Mouse (Mus musculus) forebrain, embryonic 16.5 days (tissue): Measurements from ENCODE around the gene Gmpr. TPM values are rescaled to one million over a fixed set of nuclear protein-coding genes. Genes with fewer than 3 reads are reported as not detected.
"Not testable (repeated sequence)": the region's sequence is repeated elsewhere in the genome, so short reads cannot be mapped to it uniquely, and the experiment has no call there.

Source experiments
- ATAC-seq: fragments of 200-750 bp; cut with Nextera tagmentation; 2 replicates; pipeline ENCODE4 v1.8.0; 2017; ENCODE audit warnings: mild to moderate bottlenecking, moderate library complexity
- H3K27ac ChIP-seq: fragments of 300-500 bp; sonication (generic); 2 replicates; pipeline ENCODE4 v1.5.1; 2014; ENCODE audit warnings: low read length, control low read depth
- H3K27me3 ChIP-seq: fragments of 300-500 bp; sonication (generic); replicated peaks from 2 replicates; pipeline ENCODE4 v1.6.1; 2014; ENCODE audit warnings: low read length; ENCODE audit not compliant: control insufficient read depth, insufficient read depth
- H3K36me3 ChIP-seq: fragments of 300-500 bp; sonication (generic); 2 replicates; pipeline ENCODE4 v1.6.1; 2014; ENCODE audit not compliant: control insufficient read depth, insufficient read depth
- H3K4me1 ChIP-seq: fragments of 300-500 bp; sonication (generic); replicated peaks from 2 replicates; pipeline ENCODE4 v1.6.1; 2014; ENCODE audit warnings: low read length; ENCODE audit not compliant: control insufficient read depth, insufficient read depth
- H3K4me2 ChIP-seq: fragments of 300-500 bp; sonication (generic); 2 replicates; pipeline ENCODE4 v1.6.1; 2014; ENCODE audit warnings: mild to moderate bottlenecking, low read length, control low read depth
- H3K4me3 ChIP-seq: fragments of 300-500 bp; sonication (generic); replicated peaks from 2 replicates; pipeline ENCODE4 v1.5.1; 2014; ENCODE audit warnings: mild to moderate bottlenecking, low read length, control low read depth
- H3K9ac ChIP-seq: fragments of 300-500 bp; sonication (generic); replicated peaks from 2 replicates; pipeline ENCODE4 v1.6.1; 2014; ENCODE audit warnings: low read depth, low read length, control low read depth
- H3K9me3 ChIP-seq: fragments of 300-500 bp; sonication (generic); 2 replicates; pipeline ENCODE4 v1.6.1; 2016; ENCODE audit warnings: low read length; ENCODE audit not compliant: control insufficient read depth
- WGBS: fragments of 180-500 bp; shearing (Covaris S2); extraction: QIAGEN DNeasy Blood & Tissue Kit; methylation state at CpG from one replicate; pipeline ENCODE4 v1.1.7; 2014; 5-methylcytosine and 5-hydroxymethylcytosine counted together
- polyA plus RNA-seq: library from polyadenylated mRNA; unstranded; fragments of >200 nt; fragmentation: Nextera tagmentation; extraction: Ambion mirVana; gene quantifications from 2 replicates; pipeline ENCODE4 v1.2.1, GENCODE M21; 2015

Gmpr gene
- polyA plus RNA-seq, 1 experiment from 2014 or later = 25.9 TPM

DNA sequence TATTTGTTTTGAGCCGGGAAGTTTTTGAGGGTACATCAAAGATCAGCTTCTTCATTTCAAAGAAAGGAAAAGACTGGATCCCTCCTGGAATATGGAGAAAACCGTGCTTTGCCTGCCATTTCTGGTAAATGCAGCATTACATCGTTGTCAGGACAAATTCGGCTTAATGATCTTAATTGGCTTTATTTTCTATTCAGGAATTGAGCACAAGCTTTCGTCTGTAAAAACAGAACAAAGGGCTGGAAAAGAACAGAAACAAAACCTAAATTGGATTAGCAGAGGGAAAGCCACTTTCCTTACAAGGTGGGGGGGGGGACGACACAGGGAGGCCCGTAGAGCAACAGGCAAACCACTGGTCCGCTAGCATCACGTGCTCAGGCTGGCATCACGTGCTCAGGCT lies 33.9 kb upstream of the Gmpr start:
- 0 out of 2 replicates have a peak overlapping the region, but pooled peaks have one; percentile 4 for H3K4me2 ChIP-seq
- 10% methylated on average over 10 of the region's 10 CpGs for WGBS

DNA sequence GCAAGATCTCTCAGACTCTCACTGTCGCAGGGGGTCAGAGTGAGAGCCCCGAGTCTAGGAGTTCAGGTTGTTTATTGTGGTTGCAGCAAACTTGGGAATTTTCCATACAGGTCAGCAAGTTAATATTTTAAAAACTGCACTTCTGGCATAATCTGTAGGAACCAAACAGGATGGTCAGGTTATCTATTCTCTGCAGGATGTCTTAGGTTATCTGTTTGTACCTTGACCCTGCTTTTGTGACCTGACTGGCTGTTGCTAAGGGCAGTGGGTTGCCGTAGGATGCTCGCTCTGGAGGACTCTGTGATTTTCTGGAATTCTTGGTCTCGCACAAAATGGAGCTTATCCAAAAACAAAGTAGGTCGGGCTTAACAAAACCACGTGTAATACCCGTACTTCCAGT lies 31.9 kb upstream of the Gmpr start:
- Histone ChIP-seq H3K9me3 (no peaks in the 10 kb centered on the region), H3K9ac (no peak overlapping the region), H3K4me2 (no peak overlapping the region), H3K4me3 (no peak overlapping the region), H3K4me1 (no peaks in the 10 kb centered on the region), H3K27ac (no peak overlapping the region), H3K36me3 (no peaks in the 10 kb centered on the region), H3K27me3 (peaks cover 25% of the 10 kb centered on the region; the same call in 1 of the 2 replicates)
- 79% methylated on average over 8 of the region's 8 CpGs for WGBS
- ATAC-seq = no peak

More for the DNA sequence above, 33.9 kb upstream of the Gmpr start:
- Histone ChIP-seq H3K4me3 (no peak overlapping the region), H3K9ac (no peak overlapping the region), H3K36me3 (no peaks in the 10 kb centered on the region), H3K27ac (no peak overlapping the region), H3K4me1 (0 out of 2 replicates have a peak, but pooled peaks cover 5% of the 10 kb centered on the region), H3K9me3 (no peaks in the 10 kb centered on the region), H3K27me3 (peaks cover 27% of the 10 kb centered on the region; the same call in 1 of the 2 replicates)
- no peak for ATAC-seq

DNA sequence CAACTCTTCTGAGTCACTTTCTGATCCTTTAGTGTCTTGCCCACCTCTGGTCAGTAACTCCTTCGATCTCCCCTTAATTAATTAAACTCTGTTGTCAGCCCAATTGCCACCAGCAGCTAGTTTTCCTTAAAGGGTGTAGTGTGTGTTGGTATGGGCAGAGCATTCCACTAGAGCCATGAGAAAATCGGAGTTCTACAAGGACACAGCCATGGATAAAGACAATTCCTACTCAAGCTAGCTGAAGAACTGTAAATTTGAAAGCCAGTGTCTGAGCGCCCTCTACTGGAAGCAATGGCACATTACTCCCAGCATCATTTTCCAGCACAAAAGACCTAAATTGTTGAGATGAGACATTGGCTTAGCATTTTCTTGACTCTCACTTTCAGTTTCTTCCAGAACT lies 30.1 kb upstream of the Gmpr start:
- Histone ChIP-seq H3K4me1 (no peaks in the 10 kb centered on the region), H3K27me3 (peaks cover 21% of the 10 kb centered on the region; the same call in 1 of the 2 replicates), H3K9ac (no peak overlapping the region), H3K4me2 (no peak overlapping the region), H3K9me3 (no peaks in the 10 kb centered on the region), H3K36me3 (no peaks in the 10 kb centered on the region), H3K4me3 (no peak overlapping the region), H3K27ac (no peak overlapping the region)
- 33% methylated on average over 3 of the region's 3 CpGs for WGBS
- no peak for ATAC-seq

DNA sequence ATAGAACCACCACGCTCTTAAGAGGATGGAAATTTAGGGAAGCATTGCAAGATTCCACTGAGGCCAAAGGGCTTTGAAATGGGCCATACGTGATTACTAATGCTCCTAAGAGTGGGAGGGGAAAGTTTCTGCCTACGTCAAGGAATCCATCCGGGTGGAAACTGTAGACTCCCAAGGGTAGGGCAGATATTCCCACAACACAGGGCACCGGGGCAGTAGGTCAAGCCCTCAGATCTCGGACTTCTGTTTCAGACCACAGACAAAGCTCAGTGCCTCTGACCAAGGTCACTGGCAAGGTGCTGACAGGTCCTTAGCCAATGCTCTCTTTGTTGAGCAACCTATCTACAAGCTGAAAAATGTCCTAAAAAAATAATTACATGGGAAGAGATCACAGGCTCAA lies 27.3 kb upstream of the Gmpr start:
- no peak overlapping the region for H3K9ac ChIP-seq
- no peak overlapping the region for H3K27ac ChIP-seq
- H3K27me3 ChIP-seq = peaks cover 13% of the 10 kb centered on the region; the same call in 1 of the 2 replicates
- no peaks in the 10 kb centered on the region for H3K36me3 ChIP-seq
- WGBS = 86% methylated on average over 6 of the region's 6 CpGs
- no peaks in the 10 kb centered on the region for H3K4me1 ChIP-seq
- no peak for ATAC-seq
- no peak overlapping the region for H3K4me3 ChIP-seq
- H3K4me2 ChIP-seq = no peak overlapping the region
- no peaks in the 10 kb centered on the region for H3K9me3 ChIP-seq

DNA sequence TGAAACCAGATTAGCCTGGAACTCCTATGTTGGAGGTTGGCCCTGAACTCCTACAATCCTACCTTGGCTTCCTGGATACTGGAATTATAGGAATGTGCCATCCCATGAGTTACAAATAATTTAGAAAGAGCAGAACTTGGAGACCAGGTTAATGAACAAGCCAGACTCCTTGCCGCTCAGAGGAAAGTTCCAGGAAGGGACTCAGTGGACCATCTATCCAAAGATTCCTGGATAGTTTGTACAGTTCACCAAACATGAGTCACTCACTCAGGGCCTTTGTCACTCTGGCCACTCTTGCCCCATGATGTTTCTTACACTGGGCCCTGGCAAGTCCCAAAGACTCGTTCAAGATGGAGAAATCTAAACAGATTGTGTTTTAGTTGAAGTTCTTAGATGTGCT lies 24.0 kb upstream of the Gmpr start:
- H3K27ac ChIP-seq = no peak overlapping the region
- no peak overlapping the region for H3K4me3 ChIP-seq
- H3K4me2 ChIP-seq = no peak overlapping the region
- ATAC-seq = no peak
- H3K9me3 ChIP-seq = no peaks in the 10 kb centered on the region
- H3K9ac ChIP-seq = no peak overlapping the region
- H3K4me1 ChIP-seq = no peaks in the 10 kb centered on the region
- H3K27me3 ChIP-seq = no peaks in the 10 kb centered on the region
- H3K36me3 ChIP-seq = no peaks in the 10 kb centered on the region
- WGBS = 92% methylated on average over 2 of the region's 2 CpGs

DNA sequence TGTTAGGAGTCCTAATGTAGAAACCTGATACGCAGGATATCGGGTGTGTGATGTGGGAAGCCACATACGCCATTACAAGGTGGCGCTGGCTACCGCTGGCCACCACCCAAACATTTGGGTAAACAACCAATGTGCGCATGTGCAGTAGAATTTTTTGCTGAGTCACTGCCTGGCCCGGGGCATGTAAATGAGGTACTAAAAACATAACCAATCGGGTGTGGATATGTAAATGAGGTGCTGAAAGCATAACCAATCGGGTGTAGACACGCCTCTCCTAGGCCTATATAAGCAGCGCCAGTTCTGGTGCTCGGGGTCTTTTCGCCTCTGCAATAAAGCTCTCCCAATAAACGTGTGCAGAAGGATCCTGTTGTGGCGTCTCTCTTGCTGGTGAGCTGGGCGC lies 23.3 kb upstream of the Gmpr start:
- H3K4me3 ChIP-seq, H3K9ac ChIP-seq, ATAC-seq, H3K36me3 ChIP-seq, H3K27me3 ChIP-seq, H3K27ac ChIP-seq, H3K9me3 ChIP-seq, H3K4me1 ChIP-seq, H3K4me2 ChIP-seq: not testable (repeated sequence)
- WGBS = 97% methylated on average over 16 of the region's 16 CpGs

DNA sequence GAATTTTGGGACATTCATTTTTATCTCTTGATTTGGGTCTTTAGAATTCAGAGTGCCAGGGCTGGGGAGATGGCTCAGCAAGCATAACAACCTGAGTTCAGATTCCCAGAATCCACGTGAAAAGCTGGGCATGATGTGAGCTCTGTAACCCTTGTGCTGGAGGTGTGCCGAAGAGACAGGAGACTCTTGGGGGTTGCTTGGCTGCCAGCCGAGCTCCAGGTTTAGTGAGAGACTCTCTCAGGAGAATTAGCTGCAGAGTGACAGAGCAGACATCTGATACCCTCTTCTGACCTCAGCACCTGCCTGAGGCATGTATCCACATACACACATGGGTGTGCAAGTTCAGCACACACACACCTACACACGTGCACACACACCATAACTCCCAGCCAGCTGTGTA lies 21.6 kb upstream of the Gmpr start:
- ATAC-seq = no peak
- 87% methylated on average over 4 of the region's 4 CpGs for WGBS
- no peaks in the 10 kb centered on the region for H3K36me3 ChIP-seq
- H3K4me1 ChIP-seq = no peaks in the 10 kb centered on the region
- H3K27ac ChIP-seq = no peak overlapping the region
- no peak overlapping the region for H3K4me2 ChIP-seq
- H3K9ac ChIP-seq = no peak overlapping the region
- H3K27me3 ChIP-seq = no peaks in the 10 kb centered on the region
- H3K9me3 ChIP-seq = no peaks in the 10 kb centered on the region
- H3K4me3 ChIP-seq = no peak overlapping the region

DNA sequence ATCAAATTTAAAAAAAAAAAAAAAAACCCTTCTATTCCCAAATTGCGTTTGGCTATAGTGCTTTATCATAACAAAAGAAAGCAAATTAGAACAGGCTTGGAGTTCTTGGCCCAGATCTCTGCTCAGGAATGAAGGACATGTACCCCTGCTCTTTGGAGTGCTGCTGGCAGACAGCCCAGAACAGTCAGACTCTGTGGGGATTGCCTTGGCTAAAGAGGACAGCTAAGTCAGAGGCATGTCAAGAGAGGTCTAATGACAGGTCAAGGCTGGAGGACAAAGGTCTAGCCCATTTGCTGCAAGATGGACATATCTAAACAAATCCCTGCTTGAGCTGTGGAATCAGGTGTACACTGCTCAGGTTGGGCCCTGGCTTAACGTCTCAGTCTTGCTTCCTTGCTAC lies 20.6 kb upstream of the Gmpr start:
- WGBS = 43% methylated on average over 2 of the region's 2 CpGs
- H3K27ac ChIP-seq = no peak overlapping the region
- no peak overlapping the region for H3K4me2 ChIP-seq
- H3K4me3 ChIP-seq = no peak overlapping the region
- no peaks in the 10 kb centered on the region for H3K36me3 ChIP-seq
- no peak overlapping the region for H3K9ac ChIP-seq
- H3K27me3 ChIP-seq = no peaks in the 10 kb centered on the region
- no peaks in the 10 kb centered on the region for H3K9me3 ChIP-seq
- H3K4me1 ChIP-seq = no peaks in the 10 kb centered on the region
- ATAC-seq = no peak

DNA sequence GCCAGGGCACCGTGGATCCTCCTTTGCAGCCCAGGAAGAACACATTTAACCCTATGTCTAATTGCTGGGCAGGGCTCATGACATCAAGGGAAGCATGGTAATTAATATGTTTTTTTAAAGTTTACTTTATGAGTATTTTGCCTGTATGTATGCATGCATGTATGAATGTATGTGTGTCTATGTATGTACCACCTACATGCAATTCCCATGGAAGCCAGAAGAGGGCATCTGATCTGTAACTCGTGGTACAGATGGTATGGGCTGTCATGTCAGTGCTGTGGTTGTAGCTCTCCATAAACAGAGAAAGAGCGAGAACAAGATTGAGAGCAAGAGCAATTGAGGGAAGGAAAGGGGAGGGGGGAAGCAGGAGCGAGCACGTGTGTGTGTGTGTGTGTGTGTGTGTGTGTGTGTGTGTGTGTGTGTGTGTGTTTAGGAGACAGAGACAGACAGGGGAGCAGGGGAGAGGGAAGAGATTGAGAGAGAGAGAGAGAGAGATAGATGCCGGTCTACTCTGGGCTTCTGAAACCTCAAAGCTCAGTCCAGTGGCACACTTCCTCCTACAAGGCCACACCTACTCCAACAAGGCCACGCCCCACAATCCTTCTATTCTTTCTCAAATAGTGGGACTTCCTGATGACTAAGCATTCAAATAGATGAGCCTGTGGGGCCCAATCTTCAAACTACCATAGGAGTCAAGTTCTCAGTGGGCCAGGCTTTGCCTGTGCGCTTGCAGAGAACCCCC lies 15.1 kb upstream of the Gmpr start:
- H3K4me2 ChIP-seq = no peak overlapping the region
- ATAC-seq = no peak
- no peaks in the 10 kb centered on the region for H3K27me3 ChIP-seq
- H3K9ac ChIP-seq = no peak overlapping the region
- no peak overlapping the region for H3K27ac ChIP-seq
- H3K4me1 ChIP-seq = no peaks in the 10 kb centered on the region
- H3K36me3 ChIP-seq = no peaks in the 10 kb centered on the region
- no peak overlapping the region for H3K4me3 ChIP-seq
- WGBS = 81% methylated on average over 8 of the region's 8 CpGs
- H3K9me3 ChIP-seq = no peaks in the 10 kb centered on the region

DNA sequence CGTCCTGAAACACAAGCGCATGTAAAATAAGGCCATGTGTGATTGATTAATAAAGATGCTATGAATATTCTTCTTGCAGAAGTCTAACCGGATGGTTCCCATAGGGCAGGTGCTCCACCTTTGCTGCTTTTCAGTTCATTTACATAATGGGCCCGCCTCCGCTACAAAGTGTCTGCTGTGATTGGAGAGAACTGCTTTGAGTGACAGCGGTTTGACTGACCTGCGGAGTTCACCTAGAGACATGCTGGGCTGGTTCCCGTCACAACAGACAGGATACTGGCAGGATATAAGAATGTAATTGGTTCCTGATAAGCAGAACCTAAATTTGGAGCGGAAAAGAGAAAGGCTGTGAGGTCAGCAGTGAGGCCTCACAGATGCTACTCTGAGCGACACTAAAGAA lies 13.4 kb upstream of the Gmpr start:
- Histone ChIP-seq H3K27me3 (no peaks in the 10 kb centered on the region), H3K9me3 (no peaks in the 10 kb centered on the region), H3K9ac (no peak overlapping the region), H3K4me1 (no peaks in the 10 kb centered on the region), H3K4me2 (peak overlapping the region; percentile 31), H3K36me3 (no peaks in the 10 kb centered on the region), H3K4me3 (peak overlapping the region; percentile 15), H3K27ac (no peak overlapping the region)
- WGBS = 45% methylated on average over 10 of the region's 10 CpGs
- ATAC-seq = no peak
